Mouse (Mus musculus): ENCODE results near the gene Pnma3.
"Not testable (repeated sequence)": the region's sequence is repeated elsewhere in the genome, so short reads cannot be mapped to it uniquely, and the experiment has no call there.

The Pnma3 gene

DNA sequence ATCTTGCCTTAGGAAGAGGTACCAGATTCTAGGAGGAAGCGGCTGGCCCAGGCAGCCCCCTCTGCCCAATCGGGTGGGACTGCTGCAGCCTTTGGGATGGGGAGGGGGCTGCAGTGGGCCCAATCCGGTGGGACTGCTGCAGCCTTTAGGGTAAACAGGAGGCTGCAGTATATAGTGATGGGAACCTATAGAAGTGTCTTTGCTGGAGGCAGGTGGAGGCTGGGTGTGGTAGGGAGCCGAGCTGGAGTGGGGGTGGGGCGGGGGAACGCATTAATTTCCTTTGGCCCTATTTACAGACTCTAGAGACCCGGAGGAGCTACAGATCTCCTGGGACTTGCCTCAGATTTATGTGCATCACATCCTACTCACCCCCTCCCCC lies at the start of gene Pnma3:
TSS of gene Pnma3 (plus strand) at position 373 of the 379 bp plus-strand sequence.
- no peak for DNase-seq

DNA sequence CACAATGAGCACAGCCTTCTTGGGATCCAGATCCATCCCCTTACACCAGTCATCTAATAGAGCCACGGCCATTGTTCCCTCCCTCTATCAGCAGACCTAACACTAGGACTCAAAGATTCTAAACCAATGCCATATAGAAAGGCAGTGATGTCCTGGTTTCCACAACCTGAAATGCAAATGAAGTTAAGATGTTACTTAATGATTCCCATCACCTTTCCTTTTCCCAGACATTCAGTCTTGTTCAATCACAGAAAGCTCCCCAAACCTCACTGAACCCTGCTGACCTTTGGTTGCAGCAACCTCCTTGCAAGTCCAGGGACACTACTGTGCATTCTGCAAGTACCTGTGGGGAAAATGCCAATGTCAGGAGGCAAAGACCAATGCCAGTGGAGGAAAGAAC lies 27.6 kb upstream of the Pnma3 start, which contains the start of gene Pnma5:
TSS of gene Pnma5 (minus strand) at position 101 of the 400 bp plus-strand sequence.
- no peak for DNase-seq

DNA sequence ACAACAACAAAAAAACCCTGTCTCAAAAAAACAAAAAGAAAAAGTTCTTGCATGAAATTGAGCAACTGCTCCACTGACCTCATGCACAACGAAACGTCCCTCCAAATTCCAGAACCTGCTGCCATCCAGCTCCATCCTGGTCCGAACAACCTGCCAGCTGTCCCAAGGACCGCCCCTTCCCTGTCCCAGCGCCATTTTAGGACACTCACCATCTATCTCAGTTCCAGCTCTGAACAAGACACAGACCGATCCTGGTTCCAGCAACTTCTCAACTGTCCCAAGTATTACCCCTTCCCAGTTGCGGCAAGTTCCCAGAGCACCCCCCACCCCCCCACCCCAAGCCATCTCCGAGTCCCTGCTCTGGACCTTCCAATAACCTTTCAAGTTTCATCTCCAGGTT lies 25.8 kb upstream of the Pnma3 start:
- DNase-seq, result no peak

DNA sequence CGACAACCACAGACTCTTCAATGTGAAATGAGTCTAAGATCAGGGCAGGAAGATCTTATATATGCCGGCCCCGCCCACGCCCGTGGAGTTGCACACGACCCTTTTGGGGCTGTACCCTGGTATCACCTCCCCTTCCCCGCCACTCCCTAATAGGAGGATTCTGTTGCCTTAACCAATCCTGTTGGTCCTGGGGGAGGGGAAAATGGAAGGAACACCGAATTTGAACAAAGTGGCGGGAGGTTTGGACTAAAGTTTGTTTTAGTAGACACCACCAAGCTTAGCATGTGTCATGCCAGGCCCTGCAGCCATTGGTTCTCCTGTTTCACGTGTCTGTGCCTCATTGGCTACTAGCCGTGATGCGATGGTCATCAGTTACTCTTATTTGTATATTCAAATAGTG lies 24.9 kb upstream of the Pnma3 start:
- DNase-seq, result no peak

DNA sequence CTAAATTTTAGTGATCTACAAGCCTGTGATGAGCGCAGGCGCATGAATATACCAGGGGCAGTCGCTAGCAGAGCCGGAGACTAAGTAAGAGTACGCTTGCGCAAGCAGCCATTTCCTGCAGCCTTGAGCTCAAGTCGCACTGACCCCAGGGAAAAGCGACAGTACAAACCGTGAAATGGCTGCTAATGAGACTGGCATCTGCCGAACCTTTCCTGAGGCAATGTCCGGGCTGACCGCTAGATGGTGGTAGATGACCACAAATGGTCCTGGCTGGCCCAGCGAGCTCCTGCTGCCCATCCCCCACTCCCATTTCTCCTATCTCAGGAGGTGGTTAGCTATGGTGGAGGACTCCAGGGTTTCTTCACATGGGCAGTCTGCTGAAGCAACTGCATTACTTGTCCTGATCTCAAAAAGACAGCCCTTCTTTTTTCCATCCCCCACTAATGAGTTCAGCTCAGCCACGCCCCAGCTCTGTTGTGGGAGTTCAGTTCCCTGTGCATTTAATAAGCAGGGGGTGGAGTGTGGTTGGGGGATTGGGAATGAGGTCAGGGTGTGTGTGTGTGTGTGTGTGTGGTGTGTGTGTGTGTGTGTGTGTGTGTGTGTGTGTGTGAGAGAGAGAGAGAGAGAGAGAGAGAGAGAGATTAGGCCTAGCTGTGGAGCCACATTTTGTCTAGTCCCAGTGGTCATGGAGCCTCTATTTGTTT lies 10.6 kb upstream of the Pnma3 start:
- peak; percentile 90 to 94 for DNase-seq

DNA sequence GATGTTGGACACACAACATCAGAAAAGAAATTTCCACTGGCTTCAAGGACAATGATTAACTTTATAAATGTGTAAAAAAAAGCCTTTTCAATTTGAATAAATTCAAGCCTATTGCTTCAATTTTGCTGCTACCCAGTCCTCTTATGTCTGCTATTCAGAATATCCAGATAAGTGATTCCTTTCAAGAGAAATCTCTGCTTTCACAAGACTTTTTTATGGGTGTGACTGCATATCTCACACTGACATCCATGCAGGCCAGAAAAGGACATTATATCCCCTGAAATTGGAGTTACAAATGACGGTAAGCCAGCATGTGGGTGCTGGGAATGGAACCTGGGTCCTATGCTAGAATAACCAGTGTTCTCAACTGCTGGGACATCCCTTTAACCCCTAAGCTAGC lies 3.1 kb upstream of the Pnma3 start:
- no peak for DNase-seq

DNA sequence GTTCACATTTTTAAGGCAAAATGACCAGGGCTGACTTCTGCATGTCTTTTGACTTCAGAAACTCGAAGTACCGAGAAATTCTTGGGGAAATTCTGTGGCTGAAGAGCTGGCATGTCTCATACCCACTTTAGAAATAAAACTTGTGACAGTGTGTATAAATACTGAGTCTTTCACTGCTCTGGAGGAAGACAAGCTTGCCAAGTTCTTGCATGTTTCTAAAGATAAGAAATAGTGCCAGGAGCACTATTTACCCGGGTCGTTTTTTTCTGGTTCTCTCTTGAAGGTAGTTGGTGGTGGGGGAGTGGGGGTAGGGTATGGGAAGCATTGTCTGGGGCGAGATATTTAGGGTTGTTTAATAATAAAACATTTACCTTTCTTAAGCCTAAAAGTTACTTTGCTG lies 2.3 kb upstream of the Pnma3 start:
- no peak for DNase-seq

DNA sequence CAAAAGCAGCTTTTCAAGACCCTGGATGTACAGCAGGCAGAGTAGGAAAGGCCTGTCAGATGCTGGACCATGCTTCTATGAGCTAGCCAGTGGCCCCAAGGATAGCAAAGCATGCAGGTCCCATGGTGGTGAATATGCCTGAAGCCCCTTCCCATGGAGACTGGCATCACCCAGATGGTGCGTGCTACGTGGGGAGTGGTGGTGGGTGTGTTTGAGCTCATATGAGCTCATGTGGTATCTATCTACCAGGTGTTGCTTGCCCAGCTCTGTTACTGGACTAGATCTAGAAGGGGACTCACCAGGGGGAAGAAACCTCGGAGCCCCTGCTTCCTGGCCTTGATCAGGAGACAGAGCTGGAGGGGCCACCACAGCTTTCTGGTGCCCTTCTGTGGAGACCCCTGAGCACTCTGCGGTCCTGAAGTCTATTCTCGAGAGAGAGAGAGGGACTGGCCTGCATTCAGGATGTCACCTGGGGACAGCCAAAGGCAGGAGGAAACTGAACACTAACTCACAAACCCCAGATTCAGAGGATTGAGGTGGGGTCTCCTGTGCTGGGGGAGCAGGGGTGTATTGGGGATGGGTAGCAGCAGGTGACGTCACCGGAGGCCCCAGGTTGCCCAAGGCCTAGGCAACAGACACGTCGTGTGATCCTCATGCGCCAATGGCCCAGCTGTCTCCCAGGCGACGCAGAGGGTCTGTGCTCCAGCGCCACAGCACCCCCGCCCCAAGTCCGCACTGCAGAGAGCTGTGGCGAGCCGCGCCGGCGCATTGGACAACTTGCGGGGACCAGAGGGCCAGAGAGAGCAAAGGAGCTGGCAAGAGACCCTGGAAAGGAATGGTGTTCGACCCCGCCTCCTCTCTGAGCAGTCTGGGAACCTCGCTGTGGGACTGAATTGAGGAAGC lies 824 bp upstream of the Pnma3 start:
- DNase-seq, result no peak

DNA sequence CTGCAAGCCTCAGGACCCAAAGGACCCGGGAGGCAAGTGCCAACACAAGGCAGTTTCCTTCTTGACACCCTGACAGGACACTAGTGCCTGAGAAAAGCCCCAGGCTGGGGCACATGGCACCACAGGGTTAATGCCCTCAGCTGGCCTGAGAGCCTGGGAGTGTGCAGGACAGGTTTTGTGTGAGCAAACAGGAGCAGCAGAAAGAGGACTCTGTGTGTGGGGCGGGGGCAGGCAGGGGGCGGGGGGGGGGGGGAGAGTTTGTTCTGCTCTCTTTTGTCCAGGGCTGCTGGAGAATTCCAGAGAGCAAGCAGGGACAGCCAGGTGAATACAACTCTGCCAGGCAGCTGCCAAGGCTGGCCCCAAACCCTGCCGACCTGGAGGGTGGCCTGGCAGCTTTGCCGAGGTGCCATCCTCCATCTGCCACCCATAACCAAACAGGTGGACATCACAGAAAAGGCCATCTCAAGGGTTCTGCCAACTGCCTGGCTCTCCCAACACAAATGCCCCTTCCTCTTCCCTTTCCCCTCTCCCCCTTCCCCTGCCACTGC lies 2.3 kb downstream of the Pnma3 start:
- not testable (repeated sequence) for DNase-seq

DNA sequence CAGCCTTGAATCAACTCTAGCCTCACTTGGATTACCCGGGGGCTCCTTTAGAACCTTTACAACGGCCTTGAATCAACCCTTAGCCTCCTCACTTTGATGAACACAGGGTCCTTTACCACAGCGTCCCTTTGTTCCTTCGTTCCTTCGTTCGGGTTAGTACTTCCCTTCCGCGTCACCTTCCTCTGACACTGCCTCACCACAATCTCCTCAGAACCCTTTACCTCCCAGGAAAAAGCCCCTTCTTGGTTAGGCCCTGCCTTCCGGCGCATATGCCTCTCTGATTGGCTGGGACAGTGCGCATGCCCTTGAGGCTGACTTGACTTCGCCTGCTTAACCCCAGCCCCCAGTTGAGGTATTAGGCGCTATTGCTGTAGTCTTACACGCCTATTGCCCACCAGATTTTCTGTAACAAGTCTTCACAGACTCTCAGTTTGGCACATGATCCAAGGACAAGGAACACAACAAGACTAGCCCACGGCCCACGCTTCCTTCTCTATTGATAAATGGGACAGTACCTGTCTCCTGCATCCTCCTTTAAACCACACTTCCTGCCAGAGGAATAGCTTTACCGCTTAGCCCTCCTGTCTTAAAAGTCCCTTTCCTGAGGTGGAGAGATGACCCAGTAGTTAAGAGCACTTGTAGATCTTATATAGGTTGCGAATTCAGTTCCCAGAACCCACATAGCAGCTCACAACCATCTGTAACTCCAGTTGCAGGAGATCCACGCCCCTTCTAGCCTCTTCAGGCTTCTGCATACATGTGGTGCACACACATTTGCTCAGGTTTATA lies 17.9 kb downstream of the Pnma3 start, which contains the start of gene Xlr4a:
TSS of gene Xlr4a (minus strand) at position 212 of the 789 bp plus-strand sequence.
- DNase-seq, result not testable (repeated sequence)

DNA sequence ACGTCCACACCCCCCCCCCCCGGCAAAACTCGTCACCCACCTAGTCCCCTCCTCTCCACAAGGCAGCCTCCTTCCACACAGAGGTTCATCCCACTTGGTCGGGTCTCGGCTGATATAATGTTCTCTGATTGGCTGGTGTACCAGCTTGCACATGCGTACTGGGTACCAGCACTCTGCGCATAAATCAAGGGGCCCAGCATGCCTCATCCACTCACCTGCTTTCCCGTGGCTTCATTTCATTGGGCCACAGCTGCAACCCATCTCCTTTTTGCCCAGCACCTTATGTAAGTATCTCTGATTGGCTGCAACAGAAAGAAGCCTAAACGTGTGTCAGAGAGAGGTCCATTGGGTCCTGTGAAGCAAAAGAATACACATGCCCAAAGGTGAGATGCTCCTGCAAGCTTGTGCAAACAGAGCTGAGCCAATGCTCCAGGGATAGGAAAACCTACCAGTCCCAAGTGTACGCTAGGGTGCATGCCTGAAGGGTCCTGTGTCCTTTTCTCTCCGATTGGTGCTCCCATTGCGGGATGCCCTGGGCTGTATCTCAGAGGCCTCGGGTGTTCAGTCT lies 32.4 kb downstream of the Pnma3 start, which contains the start of gene Xlr3a:
TSS of gene Xlr3a (minus strand) at position 155 of the 568 bp plus-strand sequence.
- peak in 1 of 2 experiments; percentile 2 for DNase-seq

DNA sequence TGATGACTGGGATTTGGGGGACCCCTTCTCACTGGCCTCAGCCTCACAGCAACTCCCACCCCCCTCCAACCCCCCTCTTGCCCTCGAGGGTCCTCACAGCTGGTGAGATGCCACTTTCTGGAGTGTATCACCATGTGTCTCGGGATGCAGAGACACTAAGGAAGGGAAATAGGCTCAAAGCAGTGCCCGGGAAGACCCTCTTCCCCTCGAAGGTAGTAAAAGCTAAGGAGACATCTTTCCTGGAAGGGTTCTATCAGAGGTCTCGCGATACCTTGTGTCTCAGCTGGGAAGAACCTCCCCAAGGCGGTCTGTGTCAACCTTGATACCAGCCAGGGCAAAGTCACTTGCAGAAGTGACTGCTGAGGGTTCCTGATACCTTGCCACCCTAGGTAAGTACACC lies 52.2 kb downstream of the Pnma3 start, which contains the start of gene Gm14685:
TSS of gene Gm14685 (plus strand) at position 301 of the 400 bp plus-strand sequence.
- not testable (repeated sequence) for DNase-seq

Measured in kidney, postnatal 36 days (tissue).